Mouse (Mus musculus) megakaryocyte progenitor cell, adult 5-6 weeks (primary cell): ENCODE data around the gene Cenpb. TPM values are rescaled to one million over a fixed set of nuclear protein-coding genes. Genes with fewer than 3 reads are reported as not detected.
"Not testable (repeated sequence)": the region's sequence is repeated elsewhere in the genome, so short reads cannot be mapped to it uniquely, and the experiment has no call there.

Experiments used
- ATAC-seq: replicated peaks from 2 replicates; pipeline ENCODE4 v1.8.0; 2016; ENCODE audit warnings: mild to moderate bottlenecking, moderate TSS enrichment, inconsistent platforms; ENCODE audit not compliant: poor library complexity
- total RNA-seq, 2 experiments: library from RNA; stranded (forward) in 1 of 2; stranded (reverse) in 1 of 2; fragments of 157-497, 149-512 nt in 1 of 2; fragments of 200-1000 nt in 1 of 2; gene quantifications; 2 replicates each; pipeline versions ENCODE4 v1.2.3 to v1.2.4; 2015 to 2017

The Cenpb gene
- total RNA-seq (2015) (8.0 and 8.3 TPM in 2 replicates), total RNA-seq (2017) (14.8 and 15.8 TPM in 2 replicates)

GRCm38 (mm10) chr2:131179990-131180587 lies at the start of gene Cenpb:
Cenpb (minus strand) TSS chr2:131180067.
- ATAC-seq: peak; percentile 68

GRCm38 (mm10) chr2:131227243-131227642 lies 47.4 kb upstream of the Cenpb start:
- ATAC-seq: no peak

GRCm38 (mm10) chr2:131226669-131227068 lies 46.8 kb upstream of the Cenpb start:
- ATAC-seq: not testable (repeated sequence)

- no peak for ATAC-seq
Measured at GRCm38 (mm10) chr2:131225178-131225577, 45.3 kb upstream of the Cenpb start.

GRCm38 (mm10) chr2:131223569-131223968 lies 43.7 kb upstream of the Cenpb start:
- peak; percentile 96 for ATAC-seq

GRCm38 (mm10) chr2:131222562-131222961 lies 42.7 kb upstream of the Cenpb start:
- peak; percentile 33; the same call in 1 of the 2 replicates for ATAC-seq

- no peak for ATAC-seq
Measured at GRCm38 (mm10) chr2:131221853-131222515, 42.1 kb upstream of the Cenpb start.

- ATAC-seq: no peak
Measured at GRCm38 (mm10) chr2:131220030-131220429, 40.2 kb upstream of the Cenpb start.

GRCm38 (mm10) chr2:131215941-131216858 lies 36.3 kb upstream of the Cenpb start:
- ATAC-seq: no peak

GRCm38 (mm10) chr2:131213773-131214172 lies 33.9 kb upstream of the Cenpb start:
- peak; percentile 47 for ATAC-seq

- ATAC-seq: no peak
Measured at GRCm38 (mm10) chr2:131211026-131211615, 31.3 kb upstream of the Cenpb start.

- peak; percentile 71 for ATAC-seq
Measured at GRCm38 (mm10) chr2:131209969-131210792, 30.3 kb upstream of the Cenpb start.

- ATAC-seq: peak; percentile 36
Measured at GRCm38 (mm10) chr2:131209125-131209795, 29.4 kb upstream of the Cenpb start.

GRCm38 (mm10) chr2:131208356-131208755 lies 28.5 kb upstream of the Cenpb start:
- no peak for ATAC-seq

GRCm38 (mm10) chr2:131206778-131207177 lies 26.9 kb upstream of the Cenpb start, which contains the start of gene Ap5s1:
Ap5s1 (plus strand) TSS chr2:131207078.
- no peak for ATAC-seq

GRCm38 (mm10) chr2:131205521-131206182 lies 25.8 kb upstream of the Cenpb start:
- peak; percentile 53 for ATAC-seq

- ATAC-seq: peak; percentile 30
Measured at GRCm38 (mm10) chr2:131204410-131204981, 24.6 kb upstream of the Cenpb start.

- ATAC-seq: no peak
Measured at GRCm38 (mm10) chr2:131203816-131204409, 24.0 kb upstream of the Cenpb start.
